Mouse (Mus musculus): ENCODE data around the gene Srpk2. TPM values are rescaled to one million over a fixed set of nuclear protein-coding genes. Genes with fewer than 3 reads are reported as not detected.

The Srpk2 gene
- polyA plus RNA-seq, 1 experiment: 65.1 TPM

- DNase-seq (ENCODE audit: low read depth): no peak
Measured at GRCm38 (mm10) chr5:23511456-23511855, 173.0 kb downstream of the Srpk2 start.

GRCm38 (mm10) chr5:23508630-23509029, 175.8 kb downstream of the Srpk2 start:
- DNase-seq (ENCODE audit: low read depth): peak; percentile 21
- no peak for TF ChIP-seq CTCF (IDR thresholded peaks at IDR 0.05; ENCODE audit: borderline replicate concordance, extremely low read depth, insufficient read depth, insufficient read length)
- TF ChIP-seq POLR2A (IDR thresholded peaks at IDR 0.05; ENCODE audit: borderline replicate concordance, extremely low read depth, insufficient read depth, insufficient read length, poor library complexity, severe bottlenecking): no peak

More at GRCm38 (mm10) chr5:23511456-23511855, 173.0 kb downstream of the Srpk2 start:
- TF ChIP-seq CTCF (IDR thresholded peaks at IDR 0.05; ENCODE audit: borderline replicate concordance, extremely low read depth, insufficient read depth, insufficient read length) (no peak), POLR2A (IDR thresholded peaks at IDR 0.05; ENCODE audit: borderline replicate concordance, extremely low read depth, insufficient read depth, insufficient read length, poor library complexity, severe bottlenecking) (no peak)

- TF ChIP-seq POLR2A (IDR thresholded peaks at IDR 0.05; ENCODE audit: borderline replicate concordance, extremely low read depth, insufficient read depth, insufficient read length, poor library complexity, severe bottlenecking): no peak
- TF ChIP-seq CTCF (IDR thresholded peaks at IDR 0.05; ENCODE audit: borderline replicate concordance, extremely low read depth, insufficient read depth, insufficient read length): no peak
Measured at GRCm38 (mm10) chr5:23507210-23507609, 177.2 kb downstream of the Srpk2 start.

GRCm38 (mm10) chr5:23505578-23505977, 178.8 kb downstream of the Srpk2 start:
- no peak for TF ChIP-seq POLR2A (IDR thresholded peaks at IDR 0.05; ENCODE audit: borderline replicate concordance, extremely low read depth, insufficient read depth, insufficient read length, poor library complexity, severe bottlenecking)
- TF ChIP-seq CTCF (IDR thresholded peaks at IDR 0.05; ENCODE audit: borderline replicate concordance, extremely low read depth, insufficient read depth, insufficient read length): no peak

More at GRCm38 (mm10) chr5:23507210-23507609, 177.2 kb downstream of the Srpk2 start:
- DNase-seq (ENCODE audit: low read depth): no peak

GRCm38 (mm10) chr5:23502317-23502937, 182.0 kb downstream of the Srpk2 start:
- no peak for DNase-seq (ENCODE audit: low read depth)
- TF ChIP-seq POLR2A (IDR thresholded peaks at IDR 0.05; ENCODE audit: borderline replicate concordance, extremely low read depth, insufficient read depth, insufficient read length, poor library complexity, severe bottlenecking) (no peak), CTCF (IDR thresholded peaks at IDR 0.05; ENCODE audit: borderline replicate concordance, extremely low read depth, insufficient read depth, insufficient read length) (no peak)

More at GRCm38 (mm10) chr5:23505578-23505977, 178.8 kb downstream of the Srpk2 start:
- DNase-seq (ENCODE audit: low read depth): no peak

- TF ChIP-seq CTCF (IDR thresholded peaks at IDR 0.05; ENCODE audit: borderline replicate concordance, extremely low read depth, insufficient read depth, insufficient read length): no peak
- TF ChIP-seq POLR2A (IDR thresholded peaks at IDR 0.05; ENCODE audit: borderline replicate concordance, extremely low read depth, insufficient read depth, insufficient read length, poor library complexity, severe bottlenecking): no peak
- no peak for DNase-seq (ENCODE audit: low read depth)
Measured at GRCm38 (mm10) chr5:23501582-23502316, 182.7 kb downstream of the Srpk2 start.

GRCm38 (mm10) chr5:23500715-23501114, 183.7 kb downstream of the Srpk2 start:
- no peak for TF ChIP-seq CTCF (IDR thresholded peaks at IDR 0.05; ENCODE audit: borderline replicate concordance, extremely low read depth, insufficient read depth, insufficient read length)
- no peak for TF ChIP-seq POLR2A (IDR thresholded peaks at IDR 0.05; ENCODE audit: borderline replicate concordance, extremely low read depth, insufficient read depth, insufficient read length, poor library complexity, severe bottlenecking)

GRCm38 (mm10) chr5:23499257-23499656, 185.2 kb downstream of the Srpk2 start:
- DNase-seq (ENCODE audit: low read depth): no peak
- TF ChIP-seq POLR2A (IDR thresholded peaks at IDR 0.05; ENCODE audit: borderline replicate concordance, extremely low read depth, insufficient read depth, insufficient read length, poor library complexity, severe bottlenecking) (no peak), CTCF (IDR thresholded peaks at IDR 0.05; ENCODE audit: borderline replicate concordance, extremely low read depth, insufficient read depth, insufficient read length) (no peak)

More at GRCm38 (mm10) chr5:23500715-23501114, 183.7 kb downstream of the Srpk2 start:
- no peak for DNase-seq (ENCODE audit: low read depth)

- no peak for TF ChIP-seq POLR2A (IDR thresholded peaks at IDR 0.05; ENCODE audit: borderline replicate concordance, extremely low read depth, insufficient read depth, insufficient read length, poor library complexity, severe bottlenecking)
- TF ChIP-seq CTCF (IDR thresholded peaks at IDR 0.05; ENCODE audit: borderline replicate concordance, extremely low read depth, insufficient read depth, insufficient read length): no peak
- DNase-seq (ENCODE audit: low read depth): no peak
Measured at GRCm38 (mm10) chr5:23497920-23498319, 186.5 kb downstream of the Srpk2 start.

- TF ChIP-seq CTCF (IDR thresholded peaks at IDR 0.05; ENCODE audit: borderline replicate concordance, extremely low read depth, insufficient read depth, insufficient read length) (no peak), POLR2A (IDR thresholded peaks at IDR 0.05; ENCODE audit: borderline replicate concordance, extremely low read depth, insufficient read depth, insufficient read length, poor library complexity, severe bottlenecking) (no peak)
- DNase-seq (ENCODE audit: low read depth): no peak
Measured at GRCm38 (mm10) chr5:23496933-23497332, 187.5 kb downstream of the Srpk2 start.

GRCm38 (mm10) chr5:23496396-23496795, 188.0 kb downstream of the Srpk2 start:
- TF ChIP-seq POLR2A (IDR thresholded peaks at IDR 0.05; ENCODE audit: borderline replicate concordance, extremely low read depth, insufficient read depth, insufficient read length, poor library complexity, severe bottlenecking): no peak
- no peak for TF ChIP-seq CTCF (IDR thresholded peaks at IDR 0.05; ENCODE audit: borderline replicate concordance, extremely low read depth, insufficient read depth, insufficient read length)

More at GRCm38 (mm10) chr5:23496396-23496795, 188.0 kb downstream of the Srpk2 start:
- no peak for DNase-seq (ENCODE audit: low read depth)

All from brain, embryonic 14.5 days (tissue).